Mouse (Mus musculus): ENCODE data around the gene Txndc5. TPM values are rescaled to one million over a fixed set of nuclear protein-coding genes. Genes with fewer than 3 reads are reported as not detected.
A peak's percentile ranks its signal among the peaks of the same experiment; 100 is the strongest.

Gene Txndc5
- polyA plus RNA-seq, 1 experiment from 2014 or later, result 81.0 TPM

GRCm38 (mm10) chr13:38539192-38539900 lies 10.7 kb upstream of the Txndc5 start:
- Histone ChIP-seq H3K27me3 (no peaks in the 10 kb centered on the region), H3K4me3 (no peak overlapping the region), H3K27ac (no peak overlapping the region), H3K4me2 (no peak overlapping the region), H3K36me3 (no peaks in the 10 kb centered on the region), H3K4me1 (replicated peaks) (no peaks in the 10 kb centered on the region), H3K9ac (no peak overlapping the region), H3K9me3 (no peaks in the 10 kb centered on the region)
- ATAC-seq (ENCODE audit: low FRiP score), result no peak
- 94% methylated on average over 7 of the region's 7 CpGs for WGBS

- no peak overlapping the region for H3K27ac ChIP-seq
- no peak overlapping the region for H3K9ac ChIP-seq
- no peak overlapping the region for H3K4me3 ChIP-seq
- no peak for ATAC-seq (ENCODE audit: low FRiP score)
- H3K4me1 ChIP-seq (replicated peaks), result no peaks in the 10 kb centered on the region
- no peaks in the 10 kb centered on the region for H3K36me3 ChIP-seq
- no peaks in the 10 kb centered on the region for H3K9me3 ChIP-seq
- no peak overlapping the region for H3K4me2 ChIP-seq
- no peaks in the 10 kb centered on the region for H3K27me3 ChIP-seq
Observed at GRCm38 (mm10) chr13:38537521-38537920, 8.9 kb upstream of the Txndc5 start.

GRCm38 (mm10) chr13:38534731-38535130 lies 6.1 kb upstream of the Txndc5 start:
- Histone ChIP-seq H3K9ac (no peak overlapping the region), H3K27ac (no peak overlapping the region), H3K4me1 (replicated peaks) (no peaks in the 10 kb centered on the region), H3K4me3 (no peak overlapping the region), H3K9me3 (no peaks in the 10 kb centered on the region), H3K27me3 (peaks cover 3% of the 10 kb centered on the region; the same call in 1 of the 2 replicates), H3K4me2 (no peak overlapping the region), H3K36me3 (no peaks in the 10 kb centered on the region)
- WGBS, result 86% methylated on average over 6 of the region's 6 CpGs
- ATAC-seq (ENCODE audit: low FRiP score), result no peak

GRCm38 (mm10) chr13:38534016-38534415 lies 5.4 kb upstream of the Txndc5 start:
- WGBS, result 68% methylated on average over 6 of the region's 6 CpGs
- H3K4me3 ChIP-seq, result no peak overlapping the region
- H3K27me3 ChIP-seq, result peaks cover 6% of the 10 kb centered on the region; the same call in 1 of the 2 replicates
- no peaks in the 10 kb centered on the region for H3K9me3 ChIP-seq
- no peaks in the 10 kb centered on the region for H3K36me3 ChIP-seq
- no peaks in the 10 kb centered on the region for H3K4me1 ChIP-seq (replicated peaks)
- ATAC-seq (ENCODE audit: low FRiP score), result no peak
- no peak overlapping the region for H3K4me2 ChIP-seq
- no peak overlapping the region for H3K9ac ChIP-seq
- H3K27ac ChIP-seq, result no peak overlapping the region

GRCm38 (mm10) chr13:38533461-38533860 lies 4.8 kb upstream of the Txndc5 start:
- Histone ChIP-seq H3K36me3 (no peaks in the 10 kb centered on the region), H3K9ac (no peak overlapping the region), H3K4me1 (replicated peaks) (peaks cover 5% of the 10 kb centered on the region; the same call in 1 of the 2 replicates), H3K9me3 (no peaks in the 10 kb centered on the region), H3K4me3 (no peak overlapping the region), H3K4me2 (no peak overlapping the region), H3K27me3 (peaks cover 6% of the 10 kb centered on the region; the same call in 1 of the 2 replicates), H3K27ac (no peak overlapping the region)
- no peak for ATAC-seq (ENCODE audit: low FRiP score)
- 87% methylated on average over 10 of the region's 10 CpGs for WGBS

GRCm38 (mm10) chr13:38531498-38531897 lies 2.9 kb upstream of the Txndc5 start:
- Histone ChIP-seq H3K4me1 (replicated peaks) (peaks cover 17% of the 10 kb centered on the region), H3K27ac (no peak overlapping the region), H3K9ac (no peak overlapping the region), H3K4me2 (no peak overlapping the region), H3K36me3 (no peaks in the 10 kb centered on the region), H3K4me3 (no peak overlapping the region), H3K9me3 (no peaks in the 10 kb centered on the region), H3K27me3 (peaks cover 6% of the 10 kb centered on the region; the same call in 1 of the 2 replicates)
- 91% methylated on average over 4 of the region's 4 CpGs for WGBS
- ATAC-seq (ENCODE audit: low FRiP score), result no peak

- no peak overlapping the region for H3K27ac ChIP-seq
- H3K9ac ChIP-seq, result no peak overlapping the region
- ATAC-seq (ENCODE audit: low FRiP score), result no peak
- no peak overlapping the region for H3K4me3 ChIP-seq
- H3K36me3 ChIP-seq, result no peaks in the 10 kb centered on the region
- peaks cover 6% of the 10 kb centered on the region; the same call in 1 of the 2 replicates for H3K27me3 ChIP-seq
- H3K9me3 ChIP-seq, result no peaks in the 10 kb centered on the region
- H3K4me1 ChIP-seq (replicated peaks), result peaks cover 33% of the 10 kb centered on the region
- 93% methylated on average over 6 of the region's 6 CpGs for WGBS
- H3K4me2 ChIP-seq, result no peak overlapping the region
Observed at GRCm38 (mm10) chr13:38529576-38529975, 952 bp upstream of the Txndc5 start.

GRCm38 (mm10) chr13:38527797-38528650 lies 600 bp downstream of the Txndc5 start:
- no peaks in the 10 kb centered on the region for H3K9me3 ChIP-seq
- peaks cover 3% of the 10 kb centered on the region for H3K36me3 ChIP-seq
- peaks cover 6% of the 10 kb centered on the region; the same call in 1 of the 2 replicates for H3K27me3 ChIP-seq
- peaks cover 33% of the 10 kb centered on the region for H3K4me1 ChIP-seq (replicated peaks)
- peak; percentile 94 for ATAC-seq (ENCODE audit: low FRiP score)
- H3K4me3 ChIP-seq, result peak overlapping the region; percentile 60
- H3K4me2 ChIP-seq, result peak overlapping the region; percentile 83
- peak overlapping the region; percentile 76 for H3K9ac ChIP-seq
- peak overlapping the region; percentile 87 for H3K27ac ChIP-seq
- under 1% methylated on average over 79 of the region's 87 CpGs for WGBS

- peaks cover 33% of the 10 kb centered on the region for H3K4me1 ChIP-seq (replicated peaks)
- whole genome bisulfite sequencing, result 11% methylated on average over 15 of the region's 15 CpGs
- H3K4me2 ChIP-seq, result peak overlapping the region; percentile 83
- H3K9ac ChIP-seq, result peak overlapping the region; percentile 76
- H3K27me3 ChIP-seq, result peaks cover 6% of the 10 kb centered on the region; the same call in 1 of the 2 replicates
- H3K36me3 ChIP-seq, result peaks cover 12% of the 10 kb centered on the region
- peak overlapping the region; percentile 87 for H3K27ac ChIP-seq
- H3K9me3 ChIP-seq, result no peaks in the 10 kb centered on the region
- peak overlapping the region; percentile 60 for H3K4me3 ChIP-seq
- ATAC-seq (ENCODE audit: low FRiP score), result peak; percentile 34; the same call in 1 of the 2 replicates
Observed at GRCm38 (mm10) chr13:38527041-38527796, 1.4 kb downstream of the Txndc5 start.

- ATAC-seq (ENCODE audit: low FRiP score), result no peak
- Histone ChIP-seq H3K4me3 (no peak overlapping the region), H3K4me2 (peak overlapping the region; percentile 83; the same call in 1 of the 2 replicates), H3K27me3 (peaks cover 6% of the 10 kb centered on the region; the same call in 1 of the 2 replicates), H3K9ac (no peak overlapping the region), H3K9me3 (no peaks in the 10 kb centered on the region), H3K4me1 (replicated peaks) (peaks cover 33% of the 10 kb centered on the region), H3K27ac (no peak overlapping the region), H3K36me3 (peaks cover 22% of the 10 kb centered on the region)
- whole genome bisulfite sequencing, result 85% methylated on average over 2 of the region's 2 CpGs
Observed at GRCm38 (mm10) chr13:38526116-38526515, 2.5 kb downstream of the Txndc5 start.

- Histone ChIP-seq H3K9me3 (no peaks in the 10 kb centered on the region), H3K36me3 (peaks cover 28% of the 10 kb centered on the region), H3K27ac (no peak overlapping the region), H3K4me1 (replicated peaks) (peaks cover 33% of the 10 kb centered on the region), H3K4me2 (no peak overlapping the region), H3K4me3 (no peak overlapping the region), H3K27me3 (peaks cover 6% of the 10 kb centered on the region; the same call in 1 of the 2 replicates), H3K9ac (no peak overlapping the region)
- no peak for ATAC-seq (ENCODE audit: low FRiP score)
- WGBS, result 80% methylated on average over 3 of the region's 3 CpGs
Observed at GRCm38 (mm10) chr13:38525261-38525660, 3.4 kb downstream of the Txndc5 start.

GRCm38 (mm10) chr13:38523231-38523630 lies 5.4 kb downstream of the Txndc5 start:
- no peaks in the 10 kb centered on the region for H3K9me3 ChIP-seq
- H3K27ac ChIP-seq, result no peak overlapping the region
- 92% methylated on average over 11 of the region's 11 CpGs for WGBS
- H3K27me3 ChIP-seq, result no peaks in the 10 kb centered on the region
- H3K36me3 ChIP-seq, result peaks cover 38% of the 10 kb centered on the region
- ATAC-seq (ENCODE audit: low FRiP score), result no peak
- peaks cover 27% of the 10 kb centered on the region for H3K4me1 ChIP-seq (replicated peaks)
- no peak overlapping the region for H3K4me2 ChIP-seq
- H3K9ac ChIP-seq, result no peak overlapping the region
- no peak overlapping the region for H3K4me3 ChIP-seq
